Mouse (Mus musculus) cortical plate, adult 2 months (tissue): ENCODE data around the gene Klk1b9. TPM values are rescaled to one million over a fixed set of nuclear protein-coding genes. Genes with fewer than 3 reads are reported as not detected.
"Not testable (repeated sequence)": the region's sequence is repeated elsewhere in the genome, so short reads cannot be mapped to it uniquely, and the experiment has no call there.

Source experiments
- H3K27ac ChIP-seq: fragments of 200-500 bp; 2 replicates; pipeline ENCODE4 v1.5.1; 2012; ENCODE audit warnings: low read length, control low read depth, inconsistent platforms; ENCODE audit not compliant: insufficient read depth
- H3K4me1 ChIP-seq: fragments of 200-500 bp; 2 replicates; pipeline ENCODE4 v1.6.1; 2011; ENCODE audit warnings: low read length; ENCODE audit not compliant: control insufficient read depth, insufficient read depth
- H3K4me3 ChIP-seq: fragments of 200-500 bp; 2 replicates; pipeline ENCODE4 v1.5.1; 2011; ENCODE audit warnings: mild to moderate bottlenecking, low read length, control low read depth; ENCODE audit not compliant: insufficient read depth
- CTCF ChIP-seq: fragments of 200-500 bp; IDR thresholded peaks from 2 replicates; pipeline ENCODE4 v1.5.1; 2011; ENCODE audit warnings: mild to moderate bottlenecking, control low read depth, low read length; ENCODE audit not compliant: insufficient read depth; ENCODE audit errors: extremely low read depth
- POLR2A ChIP-seq: fragments of 200-500 bp; IDR thresholded peaks from 2 replicates; pipeline ENCODE4 v1.6.1; 2011; ENCODE audit warnings: mild to moderate bottlenecking, low read length, control low read depth; ENCODE audit not compliant: insufficient read depth; ENCODE audit errors: extremely low read depth
- polyA plus RNA-seq: library from polyadenylated mRNA; depleted of rRNA; stranded (reverse); fragments of >200 nt; gene quantifications from 2 replicates; pipeline ENCODE4 v1.2.3, GENCODE M21; 2012; rRNA removed

The Klk1b9 gene
- polyA plus RNA-seq, result not detected in 2 replicates

- not testable (repeated sequence) for H3K4me3 ChIP-seq, H3K27ac ChIP-seq, H3K4me1 ChIP-seq
Observed at GRCm38 (mm10) chr7:43975761-43976160, at the start of gene Klk1b9. Gene Klk1b9, plus strand, starts transcription at chr7:43976061.

GRCm38 (mm10) chr7:43928521-43928920, 47.3 kb upstream of the Klk1b9 start:
- H3K4me1 ChIP-seq, result no peaks in the 10 kb centered on the region
- H3K4me3 ChIP-seq, result no peak overlapping the region
- no peak overlapping the region for H3K27ac ChIP-seq
- no peak for TF ChIP-seq POLR2A
- TF ChIP-seq CTCF, result peak; percentile 27; the same call in 1 of the 2 replicates

GRCm38 (mm10) chr7:43932337-43932736, 43.5 kb upstream of the Klk1b9 start:
- Histone ChIP-seq H3K4me1 (no peaks in the 10 kb centered on the region), H3K4me3 (no peak overlapping the region), H3K27ac (no peak overlapping the region)
- TF ChIP-seq POLR2A, result no peak
- no peak for TF ChIP-seq CTCF

GRCm38 (mm10) chr7:43933440-43933839, 42.4 kb upstream of the Klk1b9 start, which contains the start of gene Klk15:
Gene Klk15, plus strand, starts transcription at chr7:43933740.
- no peaks in the 10 kb centered on the region for H3K4me1 ChIP-seq
- H3K27ac ChIP-seq, result no peak within 1 kb of the TSS
- TF ChIP-seq CTCF (no peak), POLR2A (no peak)
- no peak within 1 kb of the TSS for H3K4me3 ChIP-seq

- no peaks in the 10 kb centered on the region for H3K4me1 ChIP-seq
- H3K27ac ChIP-seq, result no peak overlapping the region
- no peak for TF ChIP-seq CTCF
- no peak for TF ChIP-seq POLR2A
- H3K4me3 ChIP-seq, result no peak overlapping the region
Observed at GRCm38 (mm10) chr7:43934747-43935146, 41.1 kb upstream of the Klk1b9 start.

GRCm38 (mm10) chr7:43936551-43936950, 39.3 kb upstream of the Klk1b9 start:
- Histone ChIP-seq H3K4me3 (no peak overlapping the region), H3K27ac (no peak overlapping the region), H3K4me1 (no peaks in the 10 kb centered on the region)
- TF ChIP-seq POLR2A (no peak), CTCF (no peak)

- not testable (repeated sequence) for H3K27ac ChIP-seq, H3K4me3 ChIP-seq, H3K4me1 ChIP-seq
Observed at GRCm38 (mm10) chr7:43942293-43942692, 33.6 kb upstream of the Klk1b9 start.

GRCm38 (mm10) chr7:43944727-43945264, 31.1 kb upstream of the Klk1b9 start:
- H3K4me3 ChIP-seq, result no peak overlapping the region
- H3K4me1 ChIP-seq, result no peaks in the 10 kb centered on the region
- TF ChIP-seq CTCF (no peak), POLR2A (no peak)

GRCm38 (mm10) chr7:43950364-43950763, 25.5 kb upstream of the Klk1b9 start, which contains the start of gene Klk1b8:
Gene Klk1b8, plus strand, starts transcription at chr7:43950664.
- Histone ChIP-seq H3K27ac (no peak within 1 kb of the TSS), H3K4me3 (no peak within 1 kb of the TSS), H3K4me1 (no peaks in the 10 kb centered on the region)
- TF ChIP-seq CTCF (no peak), POLR2A (no peak)

More at GRCm38 (mm10) chr7:43944727-43945264, 31.1 kb upstream of the Klk1b9 start:
- H3K27ac ChIP-seq, result no peak overlapping the region

GRCm38 (mm10) chr7:43952703-43953102, 23.2 kb upstream of the Klk1b9 start:
- no peak overlapping the region for H3K27ac ChIP-seq
- TF ChIP-seq POLR2A (no peak), CTCF (no peak)
- no peaks in the 10 kb centered on the region for H3K4me1 ChIP-seq
- no peak overlapping the region for H3K4me3 ChIP-seq
